Mouse (Mus musculus) gastrocnemius, postnatal 14 days (tissue): Measurements from ENCODE around the gene Mylpf. TPM values are rescaled to one million over a fixed set of nuclear protein-coding genes. Genes with fewer than 3 reads are reported as not detected.

Source experiments
- DNase-seq: peaks from one replicate; pipeline ENCODE4 v3.0.0; 2021; ENCODE audit warnings: mixed read lengths
- intact Hi-C: fragments of 180-260 bp; cut with DNase I; formaldehyde crosslinking; loops from one replicate; pipeline ENCODE4 v1.15.1; 2025; ENCODE audit warnings: low total_unique reads
- total RNA-seq, 2 experiments: library from RNA; stranded (reverse); gene quantifications; 2 replicates each; pipeline ENCODE4 v1.2.3; 2021

The Mylpf gene
- total RNA-seq, 2 experiments from 2014 or later: 57,620 to 58,231 TPM

DNA sequence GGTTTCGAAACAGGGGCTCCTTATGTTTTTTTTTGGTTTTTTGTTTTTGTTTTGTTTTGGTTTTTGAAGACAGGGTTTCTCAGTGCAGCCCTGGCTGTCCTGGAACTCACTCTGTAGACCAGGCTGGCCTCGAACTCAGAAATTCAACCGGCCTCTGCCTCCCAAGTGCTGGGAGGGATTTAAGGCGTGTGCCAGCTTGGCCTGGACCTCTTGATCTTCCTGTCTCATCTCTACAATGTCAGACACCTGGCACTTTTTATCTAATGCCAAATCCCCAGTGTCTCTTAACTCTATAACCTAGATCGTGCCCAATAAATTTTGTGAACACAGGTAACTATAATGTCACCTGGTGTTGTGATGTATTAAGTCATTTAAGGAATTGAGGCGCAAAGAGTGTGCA is 44.7 kb downstream of the Mylpf start:
- intact Hi-C loops: no loop called here

DNA sequence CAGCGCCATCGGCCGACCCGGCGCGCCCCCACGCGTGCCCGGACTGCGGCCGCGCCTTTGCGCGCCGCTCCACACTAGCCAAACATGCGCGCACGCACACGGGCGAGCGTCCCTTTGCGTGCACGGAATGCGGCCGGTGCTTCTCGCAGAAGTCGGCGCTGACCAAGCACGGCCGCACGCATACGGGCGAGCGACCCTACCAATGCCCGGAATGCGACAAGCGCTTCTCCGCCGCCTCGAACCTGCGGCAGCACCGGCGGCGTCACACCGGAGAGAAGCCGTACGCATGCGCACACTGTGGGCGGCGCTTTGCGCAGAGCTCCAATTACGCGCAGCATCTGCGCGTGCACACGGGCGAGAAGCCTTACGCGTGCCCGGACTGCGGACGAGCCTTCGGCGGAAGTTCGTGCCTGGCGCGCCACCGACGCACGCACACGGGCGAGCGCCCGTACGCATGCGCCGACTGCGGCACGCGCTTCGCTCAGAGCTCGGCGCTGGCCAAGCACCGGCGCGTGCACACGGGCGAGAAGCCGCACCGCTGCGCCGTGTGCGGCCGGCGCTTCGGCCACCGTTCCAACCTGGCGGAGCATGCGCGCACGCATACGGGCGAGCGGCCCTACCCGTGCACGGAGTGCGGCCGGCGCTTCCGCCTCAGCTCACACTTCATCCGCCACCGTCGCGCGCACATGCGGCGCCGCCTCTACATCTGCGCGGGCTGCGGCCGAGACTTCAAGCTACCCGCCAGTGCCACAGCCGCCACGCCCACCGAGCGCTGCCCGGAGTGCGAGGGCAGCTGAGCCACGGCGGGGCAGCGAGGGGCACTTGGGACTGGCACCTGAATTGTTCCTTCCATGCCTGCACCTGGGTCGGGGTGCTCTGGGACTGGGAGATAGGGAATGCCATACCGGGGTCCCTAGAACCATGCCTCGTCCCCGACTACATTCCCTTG is 45.4 kb downstream of the Mylpf start:
- DNase-seq: peak; percentile 95
- intact Hi-C loops: no loop called here

More for the DNA sequence above, 44.7 kb downstream of the Mylpf start:
- no peak for DNase-seq

DNA sequence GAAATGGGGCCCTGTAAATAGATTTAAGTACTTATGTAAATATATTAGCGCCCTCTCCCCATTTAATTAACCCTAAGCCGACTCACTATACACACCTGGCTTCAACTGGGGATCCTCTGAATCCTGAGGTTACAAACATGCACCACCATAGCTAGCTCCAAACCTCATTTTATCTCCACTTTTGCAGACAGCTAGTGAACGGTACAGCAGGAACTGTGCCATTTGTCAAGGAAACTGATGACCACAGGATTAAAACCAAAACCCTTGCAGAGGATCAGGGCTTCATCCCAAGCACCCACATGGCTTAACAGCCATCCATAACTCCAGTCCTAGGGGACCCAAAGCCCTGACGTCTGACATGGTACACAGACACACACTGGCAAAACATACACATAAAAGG is 46.3 kb downstream of the Mylpf start:
- intact Hi-C loops: no loop called here
- no peak for DNase-seq

DNA sequence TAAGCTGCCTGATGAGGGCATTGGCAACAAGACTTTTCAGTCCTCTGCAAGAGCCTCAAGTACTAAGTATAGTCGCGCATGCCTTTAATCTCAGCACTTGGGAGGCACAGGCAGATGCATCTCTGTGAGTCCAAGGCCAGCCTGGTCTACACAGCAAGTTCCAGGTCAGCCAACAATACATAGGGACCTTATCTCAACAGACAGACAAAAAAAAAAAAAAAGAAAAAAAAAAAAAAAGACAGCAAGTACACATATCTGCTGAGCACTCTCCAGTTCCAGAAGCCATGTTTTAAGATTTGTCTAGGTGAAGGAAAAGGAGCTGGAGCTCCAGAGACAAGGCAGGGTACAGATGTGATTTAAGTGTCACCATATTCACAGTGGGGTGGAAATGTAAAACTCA is 47.3 kb downstream of the Mylpf start:
- DNase-seq: no peak
- intact Hi-C loops: no loop called here

DNA sequence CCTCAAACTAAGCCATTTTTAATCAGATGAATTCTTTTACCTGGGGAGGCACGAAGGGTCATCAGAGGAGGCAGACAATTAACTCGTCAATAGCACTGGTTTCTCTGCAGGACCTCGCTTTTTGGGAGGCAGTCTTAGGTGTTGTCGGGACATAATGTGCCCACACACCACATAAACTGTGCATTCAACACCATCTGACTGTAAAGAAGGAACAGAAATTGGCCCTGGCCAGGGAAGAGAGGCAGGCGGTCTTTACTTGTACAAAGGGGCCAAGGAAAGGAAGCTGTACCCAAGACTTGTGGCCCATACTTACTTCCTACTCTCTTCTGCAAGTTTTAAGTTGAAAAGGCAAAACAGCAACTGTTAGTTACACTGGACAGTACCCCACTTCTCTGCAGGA is 47.8 kb downstream of the Mylpf start:
- intact Hi-C loops: no loop called here
- no peak for DNase-seq

DNA sequence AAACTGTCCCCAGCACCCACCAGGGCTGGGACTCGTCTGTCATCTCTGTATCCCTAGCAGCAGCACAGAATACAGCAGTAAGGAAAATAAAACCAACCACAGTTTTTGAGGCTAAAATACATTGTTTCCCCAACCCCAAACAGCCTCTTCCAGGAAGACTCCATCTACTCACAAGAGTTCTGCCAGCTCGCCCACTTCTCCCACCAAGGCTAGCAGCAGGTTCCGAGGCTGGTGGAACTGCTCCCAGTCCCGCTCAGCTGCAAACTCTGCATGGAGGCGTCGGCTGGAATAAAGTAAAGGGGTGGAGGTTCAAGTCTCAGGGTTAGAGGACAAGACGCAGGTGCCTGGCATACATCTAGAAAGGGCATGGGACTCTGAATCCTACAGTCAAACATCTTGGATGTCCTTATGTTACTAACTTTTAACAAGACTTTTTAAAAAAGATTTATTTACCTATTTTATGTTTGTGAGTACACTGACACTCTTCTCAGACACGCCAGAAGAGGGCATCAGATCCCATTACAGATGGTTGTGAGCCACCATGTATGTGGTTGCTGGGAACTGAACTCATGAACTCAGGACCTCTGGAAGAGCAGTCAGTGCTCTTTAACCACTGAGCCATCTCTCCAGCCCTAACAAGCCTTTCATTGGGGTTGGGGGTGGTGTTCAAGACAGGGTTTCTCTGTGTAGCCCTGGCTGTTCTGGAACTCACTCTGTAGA is 50.7 kb downstream of the Mylpf start:
- intact Hi-C loops: no loop called here

DNA sequence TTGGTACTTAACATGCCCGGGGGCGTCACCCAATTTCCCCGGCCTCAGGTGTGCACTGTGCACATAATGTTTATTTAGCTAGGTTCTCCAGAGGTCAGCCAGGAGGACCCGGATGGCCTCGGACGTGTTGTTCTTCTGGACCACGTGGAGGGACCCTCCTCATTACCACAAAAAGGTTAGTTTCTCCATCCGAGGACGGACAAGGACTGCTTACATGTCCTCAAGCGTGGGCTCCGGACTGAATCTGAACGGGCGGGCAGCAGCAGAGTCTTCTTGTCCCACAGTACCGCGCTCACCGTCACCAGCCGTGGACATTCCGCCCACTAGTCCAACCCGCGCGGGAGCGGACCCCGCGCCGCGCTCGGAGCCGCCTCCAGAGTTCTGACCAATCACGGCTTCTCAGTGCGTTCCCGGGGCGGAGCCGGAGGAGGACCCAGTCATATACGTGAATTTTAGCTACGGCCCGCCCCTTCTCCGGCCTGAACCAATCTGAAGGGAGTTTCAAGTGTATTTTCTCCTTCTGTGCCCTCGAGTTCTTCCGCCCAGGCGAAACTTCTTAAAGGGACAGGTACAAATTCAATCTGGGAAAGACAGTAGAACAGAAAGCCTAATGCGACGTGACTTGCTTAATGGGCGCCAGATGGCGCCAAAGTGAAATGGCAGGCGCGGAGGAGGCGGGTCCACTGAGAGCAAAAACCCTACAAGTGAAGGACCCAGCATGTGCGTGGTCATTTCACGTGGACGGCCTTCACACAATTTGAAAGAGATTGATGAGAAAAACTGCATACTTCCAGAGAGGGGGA is 51.8 kb downstream of the Mylpf start, which contains the start of gene Dctpp1:
TSS of gene Dctpp1 (minus strand) at position 401 of the 803 bp plus-strand sequence.
- intact Hi-C loops: no loop called here

More for the DNA sequence above, 50.7 kb downstream of the Mylpf start:
- DNase-seq: no peak

DNA sequence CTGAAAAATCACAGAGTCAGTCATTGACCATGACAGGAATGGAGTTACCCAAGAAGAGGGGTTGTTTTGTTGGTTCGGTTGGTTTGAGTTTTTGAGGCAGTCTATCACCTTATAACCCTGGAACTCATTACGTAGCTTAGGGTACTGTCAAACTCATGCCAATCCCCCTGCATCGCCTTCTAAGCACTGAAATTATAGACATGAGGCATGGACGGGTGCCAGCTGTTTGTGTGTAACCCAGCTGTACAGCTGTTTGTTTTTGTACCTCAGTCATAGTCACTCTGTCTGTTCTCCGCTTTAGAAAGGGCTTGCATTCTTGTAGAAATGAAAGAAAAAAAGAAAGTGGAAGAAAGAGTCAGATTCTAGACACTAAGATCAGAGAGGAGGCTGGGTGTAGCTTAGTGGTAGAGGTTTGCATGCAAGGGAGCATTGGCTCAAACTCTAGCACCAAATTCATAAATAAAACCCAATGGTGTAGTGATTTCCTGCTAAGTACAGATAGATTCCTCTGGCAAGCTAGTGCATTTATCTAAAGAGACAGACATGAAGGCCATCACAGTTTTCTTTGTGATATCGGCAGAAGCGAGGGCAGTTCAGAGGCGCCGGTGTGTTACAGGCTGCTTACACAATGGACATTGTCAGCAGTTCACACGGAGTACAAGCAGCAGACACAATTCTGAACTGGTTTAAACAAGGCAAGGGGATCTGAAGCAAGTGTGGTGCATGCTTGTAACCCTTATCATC is 53.7 kb downstream of the Mylpf start:
- DNase-seq: no peak
- intact Hi-C loops: no loop called here

More for the DNA sequence above, 51.8 kb downstream of the Mylpf start, which contains the start of gene Dctpp1:
- peak; percentile 96 for DNase-seq

DNA sequence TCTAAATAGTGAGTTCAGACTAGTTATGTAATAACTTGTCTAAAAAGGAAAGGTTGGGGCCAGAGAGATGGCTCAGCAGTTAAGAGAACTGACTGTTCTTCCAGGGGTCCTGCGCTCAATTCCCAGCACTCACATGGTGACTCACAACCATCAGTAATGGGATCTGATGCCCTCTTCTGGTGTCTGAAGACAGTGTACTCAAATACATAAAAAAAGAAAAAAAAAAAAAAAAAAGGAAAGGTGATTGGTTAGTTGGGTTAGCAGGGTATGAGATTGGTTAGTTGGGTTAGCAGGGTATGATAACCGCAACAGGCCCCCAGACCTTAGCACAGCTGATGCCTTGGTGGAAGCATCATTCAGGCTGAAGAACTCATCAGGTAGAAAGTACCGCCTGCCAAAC is 54.8 kb downstream of the Mylpf start:
- intact Hi-C loops: no loop called here
- DNase-seq: no peak

Other genes with a start within 250 kb of the Mylpf start
- 10 to 100 TPM; 34.9 to 38.5 TPM for gene Cdipt, start 233.0 kb upstream of the Mylpf start, total RNA-seq
- gene Cdiptos, start 232.8 kb upstream of the Mylpf start, total RNA-seq: under 1 TPM; 0.59 to 0.78 TPM
- gene Mvp, start 194.3 kb upstream of the Mylpf start, total RNA-seq: 10 to 100 TPM; 19.5 to 27.1 TPM
- gene Pagr1b, start 192.4 kb upstream of the Mylpf start, total RNA-seq: under 1 TPM in 1 of 2 experiments, not detected in 1; 0.97 TPM
- 10 to 100 TPM in 1 of 2 experiments, 1 to 10 TPM in 1; 8.6 to 15.3 TPM for gene Pagr1a, start 191.5 kb upstream of the Mylpf start, total RNA-seq
- 10 to 100 TPM; 11.1 to 11.6 TPM for gene Gm42742, start 187.8 kb upstream of the Mylpf start, total RNA-seq
- gene Prrt2, start 187.7 kb upstream of the Mylpf start, total RNA-seq: 1 to 10 TPM; 1.6 TPM
- gene Maz, start 181.9 kb upstream of the Mylpf start, total RNA-seq: 10 to 100 TPM; 53.6 to 58.2 TPM
- gene Kif22, start 166.4 kb upstream of the Mylpf start, total RNA-seq: 1 to 10 TPM; 5.1 to 6.0 TPM
- not detected for gene Zg16, start 121.6 kb upstream of the Mylpf start, total RNA-seq
- under 1 TPM; 0.95 to 0.96 TPM for gene AI467606, start 117.5 kb upstream of the Mylpf start, total RNA-seq
- gene Qprt, start 86.7 kb upstream of the Mylpf start, total RNA-seq: 1 to 10 TPM in 1 of 2 experiments, under 1 TPM in 1; 0.97 to 1.4 TPM
- gene Spn, start 71.1 kb upstream of the Mylpf start, total RNA-seq: under 1 TPM; 0.24 to 0.27 TPM
- gene Cd2bp2, start 12.8 kb upstream of the Mylpf start, total RNA-seq: 10 to 100 TPM; 30.0 to 32.0 TPM
- gene Tbc1d10b, start 422 bp upstream of the Mylpf start, total RNA-seq: 10 to 100 TPM; 32.1 to 32.9 TPM
- gene Zfp553, start 24.2 kb downstream of the Mylpf start, total RNA-seq: 1 to 10 TPM; 4.2 to 5.4 TPM
- gene Sept1, start 24.2 kb downstream of the Mylpf start, total RNA-seq: 1 to 10 TPM; 4.2 to 5.0 TPM
- gene Zfp771, start 35.4 kb downstream of the Mylpf start, total RNA-seq: 10 to 100 TPM; 18.0 to 21.6 TPM
- 10 to 100 TPM; 24.7 to 27.0 TPM for gene Dctpp1, start 51.8 kb downstream of the Mylpf start, total RNA-seq
- 10 to 100 TPM; 19.3 to 23.1 TPM for gene Sephs2, start 65.2 kb downstream of the Mylpf start, total RNA-seq
- under 1 TPM; 0.42 to 0.62 TPM for gene Itgal, start 87.4 kb downstream of the Mylpf start, total RNA-seq
- gene Zfp768, start 136.7 kb downstream of the Mylpf start, total RNA-seq: 10 to 100 TPM; 21.4 to 25.7 TPM
- 1 to 10 TPM; 2.9 to 3.2 TPM for gene Zfp747, start 167.2 kb downstream of the Mylpf start, total RNA-seq
- 1 to 10 TPM; 1.7 TPM for gene 9130019O22Rik, start 178.3 kb downstream of the Mylpf start, total RNA-seq
- 1 to 10 TPM; 2.0 to 2.4 TPM for gene E430018J23Rik, start 184.7 kb downstream of the Mylpf start, total RNA-seq
- gene Zfp764, start 197.9 kb downstream of the Mylpf start, total RNA-seq: 1 to 10 TPM; 2.1 to 3.1 TPM
- gene Zfp688, start 213.2 kb downstream of the Mylpf start, total RNA-seq: 1 to 10 TPM; 2.2 to 2.6 TPM
- gene Zfp689, start 240.3 kb downstream of the Mylpf start, total RNA-seq: 1 to 10 TPM; 1.0 to 1.5 TPM